Mouse (Mus musculus): ENCODE results near the gene Ranbp17. TPM values are rescaled to one million over a fixed set of nuclear protein-coding genes. Genes with fewer than 3 reads are reported as not detected.

The Ranbp17 gene
- polyA plus RNA-seq, 1 experiment from 2014 or later = 4.4 TPM

DNA sequence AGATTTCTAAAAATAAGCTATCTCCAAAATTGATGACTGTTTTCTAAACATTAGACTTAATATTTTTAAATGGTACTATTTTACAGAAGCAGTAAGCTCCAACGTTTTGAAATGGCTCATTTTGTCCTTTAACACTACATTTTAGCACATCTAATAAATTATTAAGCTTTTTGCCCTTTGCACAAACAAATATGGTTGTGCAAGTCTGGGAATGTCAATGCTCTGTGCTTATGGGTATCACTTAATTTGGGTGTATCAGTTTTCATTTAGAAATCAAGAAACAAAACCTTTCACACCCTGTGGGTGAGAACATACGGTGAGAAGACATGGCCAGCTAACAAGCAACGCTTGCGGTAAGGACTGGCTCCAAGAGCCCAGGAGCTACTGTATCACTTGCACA is 108.9 kb downstream of the Ranbp17 start:
- H3K36me3 ChIP-seq = no peaks in the 10 kb centered on the region
- no peaks in the 10 kb centered on the region for H3K4me1 ChIP-seq
- no peak overlapping the region for H3K4me2 ChIP-seq
- no peak overlapping the region for H3K4me3 ChIP-seq
- 79% methylated on average over 4 of the region's 4 CpGs for WGBS
- H3K27ac ChIP-seq (replicated peaks) = no peak overlapping the region
- no peak overlapping the region for H3K9ac ChIP-seq
- H3K9me3 ChIP-seq = no peaks in the 10 kb centered on the region
- no peak for ATAC-seq (ENCODE audit: extremely low read depth, insufficient number of reproducible peaks, low FRiP score, low TSS enrichment)
- H3K27me3 ChIP-seq (replicated peaks) = no peaks in the 10 kb centered on the region

DNA sequence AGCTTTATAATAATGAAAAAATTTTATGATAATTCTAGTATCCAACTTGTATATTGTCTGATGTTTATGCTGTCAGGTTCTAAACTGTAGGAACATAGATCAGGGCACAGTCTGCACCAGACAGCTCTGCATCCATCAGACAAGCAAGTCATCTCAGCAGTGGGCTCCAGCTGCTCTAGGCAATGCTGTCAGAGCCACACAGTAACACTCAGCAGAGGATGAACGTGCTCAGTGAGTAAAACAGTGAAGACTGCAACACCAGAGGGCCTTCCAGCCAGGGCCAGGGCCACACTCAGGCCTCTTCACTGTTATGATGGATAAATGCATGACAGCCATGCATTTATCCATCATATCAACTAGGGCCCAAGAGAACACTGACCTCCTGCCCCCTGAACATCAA is 114.2 kb downstream of the Ranbp17 start:
- no peaks in the 10 kb centered on the region for H3K4me1 ChIP-seq
- no peaks in the 10 kb centered on the region for H3K27me3 ChIP-seq (replicated peaks)
- no peaks in the 10 kb centered on the region for H3K9me3 ChIP-seq
- no peak overlapping the region for H3K9ac ChIP-seq
- no peaks in the 10 kb centered on the region for H3K36me3 ChIP-seq
- WGBS = 37% methylated on average over 1 of the region's 1 CpGs
- H3K4me2 ChIP-seq = no peak overlapping the region
- no peak overlapping the region for H3K4me3 ChIP-seq
- ATAC-seq (ENCODE audit: extremely low read depth, insufficient number of reproducible peaks, low FRiP score, low TSS enrichment) = no peak
- no peak overlapping the region for H3K27ac ChIP-seq (replicated peaks)

DNA sequence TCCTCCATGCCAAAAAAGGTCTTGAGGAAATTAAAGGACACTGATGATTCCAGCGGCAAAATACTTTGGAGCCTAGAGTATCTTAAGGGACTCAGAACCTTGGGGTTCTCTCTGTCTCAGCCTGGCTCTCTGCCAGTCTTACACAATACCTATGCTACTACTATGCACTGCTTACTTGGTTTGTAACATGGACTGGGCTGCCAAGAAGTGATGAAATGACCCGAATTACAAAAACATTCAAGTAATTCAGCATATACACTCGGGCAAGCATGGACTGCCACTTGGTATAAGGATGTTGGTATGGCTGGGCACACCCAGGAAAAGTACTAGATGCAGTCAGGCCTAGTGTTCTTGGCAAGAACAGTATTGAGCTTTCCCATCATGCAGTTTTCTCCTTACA is 114.8 kb downstream of the Ranbp17 start:
- H3K4me2 ChIP-seq = no peak overlapping the region
- no peaks in the 10 kb centered on the region for H3K36me3 ChIP-seq
- no peaks in the 10 kb centered on the region for H3K9me3 ChIP-seq
- H3K27me3 ChIP-seq (replicated peaks) = no peaks in the 10 kb centered on the region
- H3K4me3 ChIP-seq = no peak overlapping the region
- H3K9ac ChIP-seq = no peak overlapping the region
- 69% methylated on average over 3 of the region's 3 CpGs for WGBS
- no peaks in the 10 kb centered on the region for H3K4me1 ChIP-seq
- no peak for ATAC-seq (ENCODE audit: extremely low read depth, insufficient number of reproducible peaks, low FRiP score, low TSS enrichment)
- no peak overlapping the region for H3K27ac ChIP-seq (replicated peaks)

DNA sequence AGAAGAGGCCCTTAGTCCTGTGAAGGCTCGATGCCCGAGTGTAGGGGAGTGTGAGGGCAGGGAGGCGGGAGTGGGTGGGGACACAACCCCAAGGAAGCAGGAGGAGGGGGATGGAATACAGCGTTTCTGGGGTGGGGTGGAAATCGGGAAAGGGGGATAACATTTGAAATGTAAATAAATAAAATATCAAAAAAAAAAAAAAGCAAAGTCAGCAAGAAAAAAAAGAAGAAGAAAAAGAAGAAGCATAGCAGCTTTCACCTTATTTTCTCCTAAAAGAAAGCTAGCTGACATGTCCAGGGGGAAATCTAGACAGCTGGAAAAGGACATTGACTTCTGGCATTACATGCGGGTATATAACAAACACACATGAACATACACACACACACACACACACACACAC is 117.3 kb downstream of the Ranbp17 start:
- Histone ChIP-seq H3K9ac (no peak overlapping the region), H3K4me3 (no peak overlapping the region), H3K4me1 (no peaks in the 10 kb centered on the region), H3K27me3 (replicated peaks) (no peaks in the 10 kb centered on the region), H3K27ac (replicated peaks) (no peak overlapping the region), H3K4me2 (no peak overlapping the region), H3K36me3 (no peaks in the 10 kb centered on the region), H3K9me3 (no peaks in the 10 kb centered on the region)
- no peak for ATAC-seq (ENCODE audit: extremely low read depth, insufficient number of reproducible peaks, low FRiP score, low TSS enrichment)
- WGBS = 83% methylated on average over 6 of the region's 6 CpGs

DNA sequence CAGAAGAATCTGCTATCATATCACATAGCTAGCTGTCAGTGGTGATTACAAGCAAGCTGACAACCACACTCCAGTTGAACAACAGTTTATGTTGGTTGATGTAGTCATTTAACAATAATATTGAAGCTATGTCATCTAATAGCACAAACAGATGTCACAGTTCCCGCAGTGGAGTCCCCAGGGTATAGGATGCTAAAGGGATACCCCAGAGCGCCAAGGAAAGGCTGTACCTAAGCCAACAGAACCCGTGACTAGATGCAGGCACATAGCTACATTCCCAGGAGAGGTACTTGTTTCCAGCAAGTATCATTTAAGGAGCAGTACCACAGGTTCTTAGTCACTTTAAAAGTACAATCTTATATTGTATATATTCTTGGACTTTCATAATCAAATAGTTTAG is 119.5 kb downstream of the Ranbp17 start:
- Histone ChIP-seq H3K4me3 (no peak overlapping the region), H3K4me1 (no peaks in the 10 kb centered on the region), H3K27ac (replicated peaks) (no peak overlapping the region), H3K27me3 (replicated peaks) (no peaks in the 10 kb centered on the region), H3K36me3 (no peaks in the 10 kb centered on the region), H3K4me2 (no peak overlapping the region), H3K9ac (no peak overlapping the region), H3K9me3 (no peaks in the 10 kb centered on the region)
- no peak for ATAC-seq (ENCODE audit: extremely low read depth, insufficient number of reproducible peaks, low FRiP score, low TSS enrichment)
- WGBS = 68% methylated on average over 3 of the region's 3 CpGs

DNA sequence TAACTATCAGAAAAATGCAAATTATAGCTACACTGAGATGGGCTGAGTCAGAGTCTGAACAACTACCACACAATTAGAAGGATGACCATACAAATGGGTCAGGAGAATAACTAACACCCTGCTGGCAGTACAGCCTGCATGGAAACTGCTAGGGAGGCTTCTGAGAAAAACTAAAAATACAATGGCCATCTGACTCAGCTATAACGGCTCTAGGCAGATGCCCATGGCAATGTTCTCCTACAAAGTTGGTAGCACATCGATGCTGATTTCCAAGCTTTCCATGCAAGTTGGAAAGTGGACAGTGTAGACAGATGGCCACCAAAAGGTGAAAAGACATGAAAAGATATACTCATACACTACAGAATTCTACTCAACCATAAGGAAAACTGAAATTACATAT is 124.9 kb downstream of the Ranbp17 start:
- Histone ChIP-seq H3K9me3 (no peaks in the 10 kb centered on the region), H3K9ac (no peak overlapping the region), H3K4me1 (no peaks in the 10 kb centered on the region), H3K27me3 (replicated peaks) (no peaks in the 10 kb centered on the region), H3K36me3 (no peaks in the 10 kb centered on the region), H3K4me3 (no peak overlapping the region), H3K4me2 (no peak overlapping the region), H3K27ac (replicated peaks) (no peak overlapping the region)
- WGBS = 82% methylated on average over 2 of the region's 2 CpGs
- ATAC-seq (ENCODE audit: extremely low read depth, insufficient number of reproducible peaks, low FRiP score, low TSS enrichment) = no peak

DNA sequence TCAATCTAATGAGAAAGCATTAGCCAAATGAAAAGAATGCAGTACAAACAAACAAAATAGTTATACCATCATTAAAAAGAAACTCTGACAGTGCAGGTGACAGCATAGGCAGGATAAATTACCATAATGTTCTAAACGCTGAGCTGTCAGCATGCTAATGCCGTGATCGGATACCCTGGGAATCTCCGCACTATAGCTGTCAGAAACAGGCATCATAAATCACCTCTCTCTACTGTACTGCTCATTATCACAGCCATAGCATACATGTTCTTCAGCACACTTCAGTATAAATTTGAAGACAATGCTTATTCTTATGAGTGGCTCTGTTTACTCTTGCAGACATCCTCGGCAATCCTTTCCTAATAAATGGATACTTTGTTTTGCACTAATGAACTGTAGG is 151.7 kb downstream of the Ranbp17 start:
- Histone ChIP-seq H3K4me2 (no peak overlapping the region), H3K27ac (replicated peaks) (no peak overlapping the region), H3K9me3 (no peaks in the 10 kb centered on the region), H3K4me1 (no peaks in the 10 kb centered on the region), H3K9ac (no peak overlapping the region), H3K4me3 (no peak overlapping the region), H3K36me3 (no peaks in the 10 kb centered on the region), H3K27me3 (replicated peaks) (no peaks in the 10 kb centered on the region)
- no peak for ATAC-seq (ENCODE audit: extremely low read depth, insufficient number of reproducible peaks, low FRiP score, low TSS enrichment)
- WGBS = 74% methylated on average over 5 of the region's 5 CpGs

DNA sequence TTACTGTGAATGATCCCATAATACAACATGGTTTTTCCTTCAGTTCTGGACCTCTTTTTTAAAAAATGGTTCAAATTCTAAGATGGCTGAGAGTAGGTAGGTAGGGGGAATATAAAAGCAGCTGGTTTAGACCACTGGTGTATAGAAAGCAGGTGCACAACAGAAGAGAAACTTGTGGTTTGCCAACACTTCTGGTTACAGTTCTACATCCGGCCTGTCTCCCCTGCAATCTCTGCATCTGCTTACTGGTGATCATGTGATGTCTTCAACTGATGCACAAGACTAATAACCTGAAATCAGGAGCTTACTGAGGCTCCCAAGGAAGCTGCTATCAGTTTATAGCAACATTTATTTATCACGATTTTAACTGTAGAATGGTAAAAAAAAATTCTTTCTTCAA is 164.3 kb downstream of the Ranbp17 start:
- ATAC-seq (ENCODE audit: extremely low read depth, insufficient number of reproducible peaks, low FRiP score, low TSS enrichment) = no peak
- H3K9me3 ChIP-seq = no peaks in the 10 kb centered on the region
- no peak overlapping the region for H3K4me3 ChIP-seq
- 64% methylated on average over 2 of the region's 2 CpGs for WGBS
- H3K9ac ChIP-seq = no peak overlapping the region
- no peak overlapping the region for H3K4me2 ChIP-seq
- H3K36me3 ChIP-seq = no peaks in the 10 kb centered on the region
- H3K4me1 ChIP-seq = no peaks in the 10 kb centered on the region
- no peak overlapping the region for H3K27ac ChIP-seq (replicated peaks)
- H3K27me3 ChIP-seq (replicated peaks) = no peaks in the 10 kb centered on the region

DNA sequence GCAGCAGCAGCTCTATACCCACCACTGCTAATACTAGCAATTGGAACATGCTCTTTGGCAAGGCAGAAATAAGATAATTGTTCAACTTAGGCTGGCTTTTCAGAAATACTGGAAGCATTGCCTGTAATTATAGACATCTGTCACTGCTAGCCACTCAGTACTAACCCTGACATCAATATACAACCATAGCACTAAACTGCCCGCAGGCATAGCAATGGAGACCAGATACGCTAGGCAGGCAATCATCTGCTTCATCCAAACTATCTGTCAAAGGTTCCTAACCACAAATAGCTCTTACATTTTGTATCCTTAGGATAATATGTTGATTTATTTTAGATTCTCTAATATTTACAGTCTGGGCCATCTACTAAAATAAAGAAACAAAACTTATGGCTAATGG is 171.5 kb downstream of the Ranbp17 start:
- Histone ChIP-seq H3K36me3 (no peaks in the 10 kb centered on the region), H3K27ac (replicated peaks) (no peak overlapping the region), H3K4me3 (no peak overlapping the region), H3K27me3 (replicated peaks) (no peaks in the 10 kb centered on the region), H3K4me1 (no peaks in the 10 kb centered on the region), H3K9ac (no peak overlapping the region), H3K4me2 (no peak overlapping the region), H3K9me3 (no peaks in the 10 kb centered on the region)
- no peak for ATAC-seq (ENCODE audit: extremely low read depth, insufficient number of reproducible peaks, low FRiP score, low TSS enrichment)
- WGBS = 94% methylated on average over 2 of the region's 2 CpGs

DNA sequence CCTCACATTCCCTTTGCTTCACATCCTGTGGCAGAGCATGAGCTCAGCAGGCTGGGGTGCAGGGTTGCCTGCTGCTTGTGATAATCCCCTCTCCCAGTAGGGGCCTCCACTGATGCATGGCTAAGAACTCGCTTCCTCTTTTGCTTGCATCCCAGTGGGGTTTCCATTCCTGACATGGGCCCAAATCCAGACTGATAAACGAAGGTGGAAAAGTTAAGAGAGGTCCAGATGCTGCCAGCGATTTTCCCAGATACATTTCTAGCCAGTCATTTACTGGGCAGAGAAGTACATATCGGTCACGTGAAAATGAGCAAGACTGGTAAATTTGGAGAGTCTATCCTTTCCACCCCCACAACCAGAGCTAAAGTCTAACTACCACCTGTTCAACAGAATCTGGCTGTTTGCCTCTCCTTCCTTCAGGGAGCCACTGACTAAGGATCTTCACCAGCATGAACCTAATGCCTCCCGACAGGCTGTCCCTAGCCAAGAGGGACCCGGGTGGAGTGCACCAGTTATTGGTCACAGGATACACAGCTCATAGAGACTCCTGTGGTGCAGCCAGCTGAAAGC is 176.9 kb downstream of the Ranbp17 start:
- Histone ChIP-seq H3K27me3 (replicated peaks) (no peaks in the 10 kb centered on the region), H3K27ac (replicated peaks) (no peak overlapping the region), H3K4me2 (no peak overlapping the region), H3K4me1 (0 out of 2 replicates have a peak, but pooled peaks cover 2% of the 10 kb centered on the region), H3K9ac (no peak overlapping the region), H3K36me3 (no peaks in the 10 kb centered on the region), H3K4me3 (no peak overlapping the region), H3K9me3 (no peaks in the 10 kb centered on the region)
- 39% methylated on average over 7 of the region's 7 CpGs for WGBS
- no peak; the same call in 1 of the 2 replicates for ATAC-seq (ENCODE audit: extremely low read depth, insufficient number of reproducible peaks, low FRiP score, low TSS enrichment)

DNA sequence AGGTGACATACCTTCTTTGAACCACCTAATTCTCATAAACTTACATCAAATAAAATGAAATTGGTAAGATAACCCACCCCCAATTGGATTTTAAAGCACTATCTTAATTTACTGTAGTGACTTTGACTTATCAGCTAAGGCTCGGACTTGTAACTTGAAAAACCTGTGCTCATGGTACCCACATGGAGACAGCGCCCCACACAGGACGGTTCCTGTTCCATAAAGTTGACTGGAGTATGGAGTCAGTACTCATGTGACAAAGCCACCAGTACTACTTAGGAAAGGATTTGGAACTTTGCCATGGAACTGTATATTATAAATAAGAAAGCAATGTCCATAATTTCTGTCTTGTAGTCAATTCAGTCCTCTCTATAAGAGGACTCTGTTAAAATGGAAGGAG is 177.9 kb downstream of the Ranbp17 start:
- Histone ChIP-seq H3K4me1 (0 out of 2 replicates have a peak, but pooled peaks cover 2% of the 10 kb centered on the region), H3K27me3 (replicated peaks) (no peaks in the 10 kb centered on the region), H3K27ac (replicated peaks) (no peak overlapping the region), H3K9ac (no peak overlapping the region), H3K4me2 (no peak overlapping the region), H3K4me3 (no peak overlapping the region), H3K9me3 (no peaks in the 10 kb centered on the region), H3K36me3 (no peaks in the 10 kb centered on the region)
- ATAC-seq (ENCODE audit: extremely low read depth, insufficient number of reproducible peaks, low FRiP score, low TSS enrichment) = no peak
- WGBS = 83% methylated on average over 3 of the region's 3 CpGs

DNA sequence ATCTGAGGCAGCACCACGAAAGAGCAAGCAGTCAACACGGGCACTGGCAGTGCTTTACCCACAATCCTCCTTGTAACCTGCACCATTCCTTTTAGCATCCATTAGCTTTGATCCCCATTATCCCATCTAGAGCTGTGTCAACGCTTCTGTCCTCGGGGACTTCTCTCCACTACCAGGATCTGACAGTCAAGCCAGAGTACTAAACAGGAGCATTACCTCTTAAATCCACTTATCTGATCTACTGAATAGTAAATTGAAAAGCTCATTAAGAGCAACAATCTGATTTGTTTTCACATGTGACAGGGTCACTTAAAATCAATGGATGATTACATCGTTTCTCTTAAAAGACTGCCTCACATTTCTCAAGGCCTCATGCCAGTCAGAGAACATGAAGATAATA is 181.4 kb downstream of the Ranbp17 start:
- Histone ChIP-seq H3K27me3 (replicated peaks) (no peaks in the 10 kb centered on the region), H3K9ac (no peak overlapping the region), H3K27ac (replicated peaks) (no peak overlapping the region), H3K9me3 (no peaks in the 10 kb centered on the region), H3K4me3 (no peak overlapping the region), H3K4me1 (0 out of 2 replicates have a peak, but pooled peaks cover 2% of the 10 kb centered on the region), H3K4me2 (no peak overlapping the region), H3K36me3 (no peaks in the 10 kb centered on the region)
- WGBS = 50% methylated on average over 5 of the region's 5 CpGs
- no peak for ATAC-seq (ENCODE audit: extremely low read depth, insufficient number of reproducible peaks, low FRiP score, low TSS enrichment)
